Mouse (Mus musculus) heart, embryonic 14.5 days (tissue): ENCODE measurements around the gene Zfp365. TPM values are rescaled to one million over a fixed set of nuclear protein-coding genes. Genes with fewer than 3 reads are reported as not detected.

ENCODE experiments used
- ATAC-seq: fragments of 200-750 bp; cut with Nextera tagmentation; 2 replicates; pipeline ENCODE4 v1.8.0; 2017; ENCODE audit warnings: low read depth, moderate TSS enrichment; ENCODE audit not compliant: insufficient number of reproducible peaks, insufficient read depth, low FRiP score
- H3K27ac ChIP-seq, 2 experiments: fragments of 200-500 bp in 1 of 2; fragments of 300-500 bp in 1 of 2; sonication (generic) in 1 of 2; replicated peaks in 1 of 2; 2 replicates each; pipeline ENCODE4 v1.5.1; 2012 to 2014; ENCODE audit warnings: low read depth in 2 of 2, low read length in 2 of 2, control low read depth in 1 of 2, mild to moderate bottlenecking in 1 of 2, mixed read lengths in 1 of 2; ENCODE audit not compliant: control insufficient read depth in 1 of 2, insufficient read depth in 1 of 2
- H3K27me3 ChIP-seq: fragments of 300-500 bp; sonication (generic); 2 replicates; pipeline ENCODE4 v1.6.1; 2014; ENCODE audit warnings: mild to moderate bottlenecking, low read length, control low read depth; ENCODE audit not compliant: control insufficient read depth, insufficient read depth
- H3K36me3 ChIP-seq: fragments of 300-500 bp; sonication (generic); 2 replicates; pipeline ENCODE4 v1.6.1; 2014; ENCODE audit warnings: mild to moderate bottlenecking, control low read depth, low read length, mixed read lengths; ENCODE audit not compliant: control insufficient read depth, insufficient read depth
- H3K4me1 ChIP-seq, 2 experiments: fragments of 200-500 bp in 1 of 2; fragments of 300-500 bp in 1 of 2; sonication (generic) in 1 of 2; 2 replicates each; pipeline ENCODE4 v1.6.1; 2012 to 2014; ENCODE audit warnings: low read length in 2 of 2, control low read depth in 1 of 2, mixed read lengths in 1 of 2; ENCODE audit not compliant: control insufficient read depth in 2 of 2, insufficient read depth in 2 of 2
- H3K4me2 ChIP-seq: fragments of 300-500 bp; sonication (generic); 2 replicates; pipeline ENCODE4 v1.6.1; 2014; ENCODE audit warnings: mild to moderate bottlenecking, low read length
- H3K4me3 ChIP-seq, 2 experiments: fragments of 200-500 bp in 1 of 2; fragments of 300-500 bp in 1 of 2; sonication (generic) in 1 of 2; 2 replicates each; pipeline ENCODE4 v1.5.1; 2012 to 2014; ENCODE audit warnings: low read length in 2 of 2, mild to moderate bottlenecking in 2 of 2, control low read depth in 1 of 2, low read depth in 1 of 2, moderate library complexity in 1 of 2; ENCODE audit not compliant: control insufficient read depth in 1 of 2, insufficient read depth in 1 of 2
- H3K9ac ChIP-seq: fragments of 300-500 bp; sonication (generic); 2 replicates; pipeline ENCODE4 v1.6.1; 2014; ENCODE audit warnings: mild to moderate bottlenecking, low read length
- H3K9me3 ChIP-seq: fragments of 300-500 bp; sonication (generic); 2 replicates; pipeline ENCODE4 v1.6.1; 2016; ENCODE audit warnings: low read length, control low read depth; ENCODE audit not compliant: control insufficient read depth
- WGBS: fragments of 180-500 bp; shearing (Covaris S2); extraction: QIAGEN DNeasy Blood & Tissue Kit; methylation state at CpG from one replicate; pipeline ENCODE4 v1.1.7; 2014; 5-methylcytosine and 5-hydroxymethylcytosine counted together
- polyA plus RNA-seq: library from polyadenylated mRNA; unstranded; fragments of >200 nt; fragmentation: Nextera tagmentation; extraction: Ambion mirVana; gene quantifications from 2 replicates; pipeline ENCODE4 v1.2.1, GENCODE M21; 2014

The Zfp365 gene
- polyA plus RNA-seq, 1 experiment from 2014 or later: 0.54 TPM

DNA sequence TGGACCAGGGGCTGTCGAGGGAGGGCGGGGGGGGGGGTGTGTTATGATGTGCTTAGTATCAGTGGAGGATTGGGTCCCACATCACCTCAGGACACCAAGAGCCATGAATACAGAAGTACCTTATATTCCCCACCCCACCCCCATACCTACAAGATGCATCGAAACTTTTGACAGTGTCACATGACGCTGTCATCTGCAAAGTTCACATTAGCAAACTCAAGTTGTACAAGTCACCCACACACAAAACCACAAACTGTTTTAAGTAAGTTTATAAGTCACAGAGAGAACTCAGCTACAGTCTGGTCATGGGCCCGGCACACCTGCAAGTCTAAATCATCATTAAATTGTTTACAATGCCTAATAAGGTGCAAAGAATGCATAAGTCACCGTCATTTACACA lies 21.3 kb downstream of the Zfp365 start:
- Histone ChIP-seq H3K27ac (no peak overlapping the region), H3K4me3 (no peak overlapping the region), H3K4me2 (no peak overlapping the region), H3K36me3 (no peaks in the 10 kb centered on the region), H3K27me3 (no peaks in the 10 kb centered on the region), H3K9ac (no peak overlapping the region), H3K4me1 (no peaks in the 10 kb centered on the region), H3K9me3 (no peaks in the 10 kb centered on the region)
- 74% methylated on average over 6 of the region's 6 CpGs for WGBS
- no peak for ATAC-seq

- H3K4me2 ChIP-seq: no peak overlapping the region
- H3K27ac ChIP-seq: no peak overlapping the region
- ATAC-seq: no peak
- H3K27me3 ChIP-seq: no peaks in the 10 kb centered on the region
- no peak overlapping the region for H3K4me3 ChIP-seq
- no peaks in the 10 kb centered on the region for H3K9me3 ChIP-seq
- 91% methylated on average over 10 of the region's 10 CpGs for WGBS
- no peaks in the 10 kb centered on the region for H3K36me3 ChIP-seq
- H3K9ac ChIP-seq: no peak overlapping the region
- H3K4me1 ChIP-seq: no peaks in the 10 kb centered on the region
Observed at GRCm38 (mm10) chr10:67887971-67888370, 24.5 kb downstream of the Zfp365 start.

GRCm38 (mm10) chr10:67880692-67881091 lies 31.8 kb downstream of the Zfp365 start:
- no peak for ATAC-seq
- H3K9ac ChIP-seq: no peak overlapping the region
- no peak overlapping the region for H3K27ac ChIP-seq
- H3K4me1 ChIP-seq: no peaks in the 10 kb centered on the region
- no peaks in the 10 kb centered on the region for H3K36me3 ChIP-seq
- H3K4me3 ChIP-seq: no peak overlapping the region
- 88% methylated on average over 4 of the region's 4 CpGs for WGBS
- H3K27me3 ChIP-seq: no peaks in the 10 kb centered on the region
- H3K4me2 ChIP-seq: no peak overlapping the region
- no peaks in the 10 kb centered on the region for H3K9me3 ChIP-seq

DNA sequence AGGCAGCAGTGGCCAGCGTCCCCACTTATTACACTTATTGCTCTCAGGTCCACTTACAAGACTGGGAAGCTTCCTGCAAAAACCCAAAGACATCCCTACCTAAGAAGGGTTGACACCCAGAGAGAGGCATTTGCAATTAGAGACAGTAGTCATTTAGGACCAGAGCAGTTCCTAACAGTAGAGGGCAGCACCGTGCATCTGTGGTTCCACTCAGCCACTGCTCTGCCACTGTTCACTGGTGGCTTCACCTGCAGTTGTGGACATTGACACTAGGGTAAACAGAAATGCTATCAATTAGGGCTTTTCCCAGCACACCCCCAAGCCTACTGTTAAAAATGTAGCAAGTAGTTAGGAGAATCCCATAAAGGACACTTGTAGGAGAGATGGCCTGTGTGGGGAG lies 40.7 kb downstream of the Zfp365 start:
- no peaks in the 10 kb centered on the region for H3K27me3 ChIP-seq
- H3K27ac ChIP-seq: no peak overlapping the region
- no peaks in the 10 kb centered on the region for H3K36me3 ChIP-seq
- H3K9ac ChIP-seq: no peak overlapping the region
- no peaks in the 10 kb centered on the region for H3K4me1 ChIP-seq
- no peak overlapping the region for H3K4me2 ChIP-seq
- WGBS: 10% methylated on average over 2 of the region's 2 CpGs
- no peak overlapping the region for H3K4me3 ChIP-seq
- H3K9me3 ChIP-seq: no peaks in the 10 kb centered on the region
- ATAC-seq: no peak

GRCm38 (mm10) chr10:67868234-67868633 lies 44.2 kb downstream of the Zfp365 start:
- no peak for ATAC-seq
- H3K27ac ChIP-seq: no peak overlapping the region
- H3K36me3 ChIP-seq: no peaks in the 10 kb centered on the region
- no peak overlapping the region for H3K4me3 ChIP-seq
- H3K4me1 ChIP-seq: no peaks in the 10 kb centered on the region
- 79% methylated on average over 3 of the region's 3 CpGs for WGBS
- no peak overlapping the region for H3K9ac ChIP-seq
- no peak overlapping the region for H3K4me2 ChIP-seq
- H3K27me3 ChIP-seq: no peaks in the 10 kb centered on the region
- H3K9me3 ChIP-seq: no peaks in the 10 kb centered on the region

GRCm38 (mm10) chr10:67865841-67866240 lies 46.6 kb downstream of the Zfp365 start:
- Histone ChIP-seq H3K9ac (no peak overlapping the region), H3K27ac (no peak overlapping the region), H3K27me3 (no peaks in the 10 kb centered on the region), H3K4me3 (no peak overlapping the region), H3K4me2 (no peak overlapping the region), H3K4me1 (no peaks in the 10 kb centered on the region; a peak in 1 of 4 replicates), H3K36me3 (no peaks in the 10 kb centered on the region), H3K9me3 (no peaks in the 10 kb centered on the region)
- no peak for ATAC-seq
- 89% methylated on average over 6 of the region's 6 CpGs for WGBS

DNA sequence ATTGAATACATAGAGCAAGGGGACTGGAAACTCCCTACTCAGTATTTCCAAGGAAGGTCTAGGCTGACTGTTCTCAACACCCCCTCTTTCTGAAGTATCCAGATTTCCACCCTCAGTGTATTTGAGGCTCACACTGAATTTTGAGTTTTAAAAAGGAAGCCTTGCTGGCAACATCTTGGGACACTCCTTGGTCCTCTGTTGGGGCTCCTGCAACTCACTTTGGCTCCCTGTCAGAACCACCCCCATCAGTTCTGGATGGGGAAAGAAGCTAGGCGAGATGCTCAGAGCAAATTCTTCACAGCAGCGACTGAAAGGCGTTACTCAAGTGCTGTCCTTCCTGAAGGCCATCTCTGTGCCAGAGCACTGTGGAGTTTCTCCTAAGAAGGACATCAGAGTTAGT lies 47.4 kb downstream of the Zfp365 start:
- whole genome bisulfite sequencing: 59% methylated on average over 3 of the region's 3 CpGs
- Histone ChIP-seq H3K27ac (no peak overlapping the region), H3K27me3 (no peaks in the 10 kb centered on the region), H3K36me3 (no peaks in the 10 kb centered on the region), H3K4me2 (no peak overlapping the region), H3K4me1 (no peaks in the 10 kb centered on the region; a peak in 1 of 4 replicates), H3K4me3 (no peak overlapping the region), H3K9ac (no peak overlapping the region), H3K9me3 (no peaks in the 10 kb centered on the region)
- ATAC-seq: no peak

DNA sequence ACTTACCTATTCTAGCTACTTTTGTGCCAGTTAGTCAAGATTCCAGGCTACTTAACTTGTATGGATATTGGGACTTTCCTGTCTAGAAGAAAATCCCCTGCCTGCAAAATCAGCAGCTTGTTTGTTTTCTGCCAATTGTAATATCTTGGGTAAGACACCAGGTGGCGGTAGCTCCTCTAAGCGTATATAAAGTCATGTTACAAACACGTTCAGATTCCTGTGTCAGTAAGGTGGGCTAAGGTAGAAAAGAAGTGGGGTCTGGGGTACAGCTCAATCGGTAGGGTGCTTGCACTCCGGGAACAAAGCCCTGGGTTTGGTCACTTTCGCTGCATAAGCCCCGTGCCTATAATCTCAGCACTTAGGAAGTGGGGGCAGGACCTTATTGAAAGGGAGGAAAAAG lies 50.1 kb downstream of the Zfp365 start:
- Histone ChIP-seq H3K27ac (no peak overlapping the region), H3K4me1 (no peaks in the 10 kb centered on the region; a peak in 1 of 4 replicates), H3K27me3 (no peaks in the 10 kb centered on the region), H3K4me3 (no peak overlapping the region), H3K9me3 (no peaks in the 10 kb centered on the region), H3K9ac (no peak overlapping the region), H3K36me3 (no peaks in the 10 kb centered on the region), H3K4me2 (0 out of 2 replicates have a peak overlapping the region, but pooled peaks have one; percentile 29)
- no peak for ATAC-seq
- 9% methylated on average over 7 of the region's 7 CpGs for WGBS
